Mouse (Mus musculus) heart, postnatal 4 days (tissue): ENCODE measurements around the gene Ly6g6c. TPM values are rescaled to one million over a fixed set of nuclear protein-coding genes. Genes with fewer than 3 reads are reported as not detected.
A peak's percentile ranks its signal among the peaks of the same experiment; 100 is the strongest.

Experiments used
- DNase-seq: peaks from one replicate; pipeline ENCODE4 v3.0.0; 2021
- total RNA-seq, 2 experiments: library from RNA; stranded (reverse); gene quantifications; 2 replicates each; pipeline ENCODE4 v1.2.3; 2021

Gene Ly6g6c
- not detected for total RNA-seq

DNA sequence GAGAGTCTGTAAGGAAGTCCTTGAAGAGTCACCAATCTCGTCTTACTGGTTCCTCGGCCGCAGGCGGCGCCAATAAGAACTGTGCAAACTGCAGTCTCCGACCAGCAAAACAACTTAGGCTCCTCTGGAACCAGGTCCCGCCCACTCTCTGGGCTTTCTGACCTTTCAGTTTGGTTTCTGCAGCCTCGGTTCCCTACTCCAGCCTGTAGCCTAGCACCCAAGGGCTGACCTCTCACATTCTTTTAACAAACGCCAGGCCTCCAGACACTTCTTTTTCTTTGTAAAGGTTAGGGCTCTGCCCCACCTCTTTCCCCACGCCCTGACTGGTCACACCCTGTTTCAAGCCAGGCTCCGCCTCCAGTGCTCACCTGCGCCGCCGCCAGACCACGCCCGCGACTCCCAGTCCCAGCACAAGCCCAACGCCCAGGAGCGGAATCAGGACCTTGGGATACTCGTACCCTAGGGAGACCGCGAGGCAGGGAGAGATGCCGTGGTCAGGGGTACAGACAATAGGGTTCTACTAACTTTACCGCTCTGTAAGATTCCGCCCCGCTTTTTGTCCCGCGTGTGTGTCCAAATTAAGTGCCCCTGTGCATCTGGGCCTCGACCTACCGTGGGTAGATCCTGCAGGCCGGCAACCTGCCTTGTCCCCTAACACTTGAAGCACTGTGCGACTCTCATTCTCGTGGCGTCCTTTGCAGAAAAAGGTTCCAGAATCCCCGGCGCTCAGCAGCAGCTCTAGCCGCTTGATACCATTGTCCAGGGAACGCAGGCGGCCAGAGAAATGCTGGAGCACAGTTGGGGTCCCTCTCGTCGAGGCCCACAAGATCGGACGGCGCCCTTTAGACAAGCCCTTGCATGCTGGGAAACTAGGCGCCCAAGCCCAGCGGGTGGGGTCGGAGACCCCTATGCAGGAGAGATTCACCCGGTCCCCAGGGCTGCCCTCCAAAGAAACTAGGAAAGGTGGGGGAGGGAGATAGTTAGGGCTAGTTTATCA, at the start of gene Ly6g6c:
Ly6g6c (plus strand) TSS at position 438 of the 997 bp plus-strand sequence.
- DNase-seq, result peak; percentile 40

DNA sequence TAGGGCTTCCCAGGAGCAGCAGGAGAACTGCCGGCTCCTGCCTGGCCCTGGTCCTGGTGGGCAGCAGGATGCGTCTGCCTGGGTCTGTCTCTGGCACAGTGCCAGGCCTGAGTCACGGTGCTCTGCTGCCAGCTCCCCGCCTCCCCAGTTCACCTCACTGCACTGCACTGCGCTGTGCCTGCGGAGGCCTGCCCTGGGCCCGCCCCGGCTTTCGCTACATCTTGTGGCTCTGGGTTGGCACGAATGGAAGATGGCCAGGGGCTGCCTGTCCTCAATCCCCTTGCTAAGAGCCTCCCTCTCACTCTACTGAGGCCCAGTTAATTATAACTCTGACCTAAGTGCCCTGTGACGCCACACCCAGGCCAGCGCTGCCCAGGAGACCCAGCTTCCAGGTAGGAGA, 48.8 kb upstream of the Ly6g6c start, which contains the start of gene Vwa7:
Vwa7 (plus strand) TSS at position 204 of the 400 bp plus-strand sequence.
- peak; percentile 72 for DNase-seq

DNA sequence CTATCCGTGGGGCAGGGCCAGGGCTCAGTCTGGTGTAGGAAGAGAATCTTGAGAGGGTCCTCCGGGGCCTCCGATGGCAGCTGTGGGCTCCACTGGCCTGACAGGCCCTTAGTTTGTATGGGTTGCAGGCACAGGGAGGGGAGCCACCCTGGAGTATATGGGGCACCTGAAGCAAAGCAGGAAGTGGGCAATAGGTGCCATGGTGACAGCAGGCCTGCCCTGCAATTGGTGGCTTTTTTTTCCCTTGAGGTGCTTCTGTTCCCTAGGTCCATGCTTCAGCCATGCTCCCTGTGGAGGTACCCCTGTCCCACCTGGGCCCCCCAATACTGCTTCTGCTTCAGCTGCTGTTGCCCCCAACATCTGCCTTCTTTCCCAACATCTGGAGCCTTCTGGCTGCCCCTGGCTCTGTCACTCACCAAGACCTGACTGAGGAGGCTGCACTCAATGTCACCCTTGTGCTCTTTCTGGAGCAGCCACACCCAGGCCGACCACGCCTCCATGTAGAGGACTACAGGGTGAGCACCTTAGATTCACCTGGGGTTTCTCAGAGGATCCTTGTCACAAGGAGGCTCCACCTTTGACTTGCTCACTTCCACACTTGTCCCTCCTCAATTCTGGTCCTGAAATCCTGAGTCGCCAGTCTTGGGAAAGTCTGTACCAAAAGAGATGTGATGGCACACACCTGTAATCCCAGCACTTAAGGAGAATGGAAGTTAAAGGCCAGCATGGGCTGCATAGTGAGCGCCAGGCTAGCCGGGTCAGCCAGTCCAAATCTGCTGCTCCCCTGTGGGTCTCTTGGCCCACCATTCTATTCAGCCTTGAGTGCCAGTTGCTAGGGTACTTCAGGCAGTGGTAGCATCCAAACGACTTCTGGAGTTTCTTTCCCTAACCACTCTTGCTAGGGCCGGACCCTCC, 48.1 kb upstream of the Ly6g6c start:
- DNase-seq, result no peak

DNA sequence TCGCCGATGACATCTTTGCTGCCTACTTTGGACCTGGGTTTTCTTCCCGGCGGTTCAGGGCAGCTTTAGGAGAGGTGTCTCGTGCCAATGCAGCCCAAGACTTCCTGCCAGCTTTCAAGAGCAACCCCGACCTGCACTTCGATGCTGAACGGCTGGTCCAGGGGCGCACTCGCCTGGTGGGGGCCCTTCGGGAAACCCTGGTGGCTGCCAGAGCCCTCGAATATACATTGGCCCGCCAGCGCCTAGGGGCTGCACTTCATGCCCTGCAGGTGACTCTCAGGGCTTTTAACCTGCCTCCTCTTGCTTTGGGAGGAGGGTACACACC, 47.5 kb upstream of the Ly6g6c start:
- no peak for DNase-seq

DNA sequence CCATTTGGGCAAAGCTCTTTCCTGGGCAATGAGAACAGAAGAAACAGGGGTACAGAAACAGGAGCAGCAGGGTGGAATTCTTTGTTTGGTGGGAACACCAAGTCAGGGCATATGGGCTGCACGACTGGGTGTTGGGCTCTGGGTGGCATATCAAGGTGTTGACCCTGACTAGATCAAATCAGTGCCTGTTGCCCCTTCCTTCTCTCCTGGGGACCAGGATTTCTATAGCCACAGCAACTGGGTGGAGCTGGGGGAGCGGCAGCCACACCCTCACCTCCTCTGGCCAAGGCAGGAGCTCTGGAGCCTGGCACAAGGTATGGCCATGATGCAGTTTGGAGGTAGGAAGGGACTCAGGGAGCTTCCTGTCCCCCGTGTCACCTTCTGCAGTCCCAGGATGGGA, 47.0 kb upstream of the Ly6g6c start:
- no peak for DNase-seq

DNA sequence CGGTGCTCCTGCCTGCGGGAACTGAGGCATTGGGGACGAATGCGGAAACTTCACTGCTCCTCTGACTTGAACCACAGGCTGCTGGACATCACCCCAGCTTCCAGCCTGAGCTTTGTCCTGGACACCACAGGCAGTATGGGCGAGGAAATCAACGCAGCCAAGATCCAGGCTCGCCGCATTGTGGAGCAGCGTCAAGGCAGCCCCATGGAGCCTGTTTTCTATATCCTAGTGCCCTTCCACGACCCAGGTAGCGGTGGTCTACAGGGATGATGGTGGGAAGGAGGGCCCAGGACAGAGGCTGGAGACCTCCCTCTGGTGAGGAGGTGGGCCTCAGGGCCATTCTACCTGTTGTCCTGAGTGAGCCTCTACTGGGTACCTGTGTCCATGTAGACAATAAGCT, 45.3 kb upstream of the Ly6g6c start:
- no peak for DNase-seq

DNA sequence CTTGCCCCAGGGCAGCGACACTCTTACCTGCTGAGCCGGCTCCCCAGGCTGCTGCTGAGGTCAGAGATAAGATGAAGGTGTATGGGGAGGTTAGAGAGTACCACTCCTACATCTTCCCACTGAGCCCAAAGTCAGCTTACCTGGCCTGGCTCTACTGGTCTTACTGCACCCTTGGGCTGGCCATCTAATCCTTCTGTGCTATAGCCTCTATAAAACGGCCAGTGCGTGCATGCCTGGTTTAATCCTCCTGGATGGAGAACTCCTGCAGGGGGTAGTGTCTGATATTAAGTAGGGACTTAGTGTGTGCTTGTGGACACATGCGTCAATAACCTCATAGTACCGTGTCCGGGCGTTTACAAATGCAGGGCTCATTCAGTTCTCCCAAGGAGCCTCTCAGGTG, 44.6 kb upstream of the Ly6g6c start:
- DNase-seq, result no peak

DNA sequence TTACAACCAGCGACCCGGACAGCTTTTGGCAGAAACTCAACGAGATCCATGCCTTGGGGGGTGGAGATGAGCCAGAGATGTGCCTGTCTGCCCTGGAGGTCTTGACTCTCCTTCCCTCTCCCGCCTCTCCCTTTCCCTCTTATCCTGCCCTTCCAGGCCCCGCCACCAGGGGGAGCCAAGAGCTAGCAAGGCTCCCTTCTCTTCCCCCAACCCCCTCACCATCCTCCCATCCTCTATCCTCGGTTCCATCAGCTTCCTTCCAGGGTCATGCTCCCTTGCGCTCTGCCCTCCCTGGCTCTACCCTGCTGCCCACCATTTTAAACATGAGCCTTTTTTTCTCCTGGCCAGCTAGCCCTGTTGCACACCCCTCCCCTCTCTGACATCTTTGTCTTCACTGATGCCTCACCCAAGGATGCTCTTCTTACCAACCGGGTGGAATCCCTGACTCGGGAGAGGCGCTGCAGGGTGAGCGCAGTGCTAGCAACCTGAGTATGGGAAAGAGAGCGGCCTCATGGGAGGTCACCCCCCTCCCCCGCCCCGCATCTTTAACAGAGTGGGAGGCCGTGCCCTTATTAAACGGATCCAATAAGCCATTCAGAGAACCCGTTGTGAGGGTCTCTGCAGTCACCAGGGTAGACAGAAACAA, 43.9 kb upstream of the Ly6g6c start:
- peak; percentile 96 for DNase-seq

DNA sequence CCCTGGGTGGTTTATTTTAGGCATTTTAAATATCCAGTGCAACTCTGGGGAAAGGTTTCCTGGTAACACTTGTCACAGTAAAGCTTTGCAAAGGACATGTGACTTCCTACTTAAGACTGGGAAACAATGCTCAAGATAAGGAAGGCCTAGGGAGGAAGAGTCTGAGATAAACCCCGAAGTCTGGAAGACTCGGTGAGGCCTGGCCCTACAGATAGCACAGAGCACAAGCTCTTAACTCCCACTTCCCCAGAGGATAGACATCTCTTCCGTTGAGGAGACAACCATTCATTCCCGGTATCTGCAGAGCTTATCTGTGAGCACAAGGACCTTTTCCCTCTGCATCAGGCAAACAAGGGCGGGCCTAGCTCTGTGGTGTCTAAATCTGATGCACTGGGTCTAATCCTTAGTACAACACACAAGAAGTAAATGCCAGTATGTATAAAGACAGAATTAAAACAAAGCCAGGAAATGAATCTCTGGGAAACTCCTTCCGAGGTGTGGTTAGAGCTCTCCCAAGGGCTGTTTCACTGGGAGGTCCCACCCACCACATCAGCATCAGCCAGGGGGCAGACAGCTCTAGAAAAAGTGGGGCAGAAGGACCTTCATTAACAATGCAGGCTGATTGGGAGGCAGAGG, 43.2 kb upstream of the Ly6g6c start:
- peak; percentile 45 for DNase-seq

DNA sequence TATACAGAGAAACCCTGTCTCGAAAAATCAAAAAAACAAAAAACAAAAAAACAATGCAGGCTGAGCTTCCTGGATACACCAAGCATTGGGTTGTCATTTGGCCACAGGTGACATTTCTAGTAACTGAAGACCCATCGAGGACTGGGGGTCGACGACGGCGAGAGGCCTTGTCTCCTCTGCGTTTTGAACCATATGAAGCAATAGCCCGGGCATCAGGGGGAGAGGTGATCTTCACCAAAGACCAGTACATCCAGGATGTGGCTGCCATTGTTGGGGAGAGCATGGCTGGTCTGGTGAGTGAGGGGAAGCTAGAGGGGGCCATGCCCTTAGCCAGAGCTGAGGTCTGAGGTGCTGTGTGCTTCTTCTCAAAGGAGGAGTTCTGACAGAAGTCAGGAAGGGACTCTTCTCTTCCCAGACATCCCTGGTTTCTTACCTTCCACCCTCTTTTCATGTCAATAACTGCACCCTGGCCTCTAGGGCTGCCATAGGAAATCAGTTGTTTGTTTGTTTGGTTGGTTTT, 42.6 kb upstream of the Ly6g6c start:
- no peak for DNase-seq

DNA sequence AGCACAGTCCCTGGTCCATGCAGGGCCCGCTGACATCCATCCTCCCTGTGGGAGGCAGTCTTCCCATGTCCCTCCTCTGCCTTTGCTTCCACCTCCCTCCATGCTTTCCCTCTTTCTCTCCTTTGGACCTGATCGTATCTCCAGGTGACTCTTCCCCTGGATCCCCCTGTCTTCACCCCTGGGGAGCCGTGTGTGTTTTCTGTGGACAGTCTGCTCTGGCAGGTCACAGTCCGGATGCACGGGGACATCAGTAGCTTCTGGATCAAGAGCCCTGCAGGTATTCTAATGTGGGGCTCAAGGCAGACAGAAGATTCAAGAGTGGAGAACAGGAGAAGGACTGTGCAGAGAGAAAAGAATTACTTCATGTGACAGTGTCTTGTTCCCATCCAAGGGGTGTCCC, 42.0 kb upstream of the Ly6g6c start:
- no peak for DNase-seq

DNA sequence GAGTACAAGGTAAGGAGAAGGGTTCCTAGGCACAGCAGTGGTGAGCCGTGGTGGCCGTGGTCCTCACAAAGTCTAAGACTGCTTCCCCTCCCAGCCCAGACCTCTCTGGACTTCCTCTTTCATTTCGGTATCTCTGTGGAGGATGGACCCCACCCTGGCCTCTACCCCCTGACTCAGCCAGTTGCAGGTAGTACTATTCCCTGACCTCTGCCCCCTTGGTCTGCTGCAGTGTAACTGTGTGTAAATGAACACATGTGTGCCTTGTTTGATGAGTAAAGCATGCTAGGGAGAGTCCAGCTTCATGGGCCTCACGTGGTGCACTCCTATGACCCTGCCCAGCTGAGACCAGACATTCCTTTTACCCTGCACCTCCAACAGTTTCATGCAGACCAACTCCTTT, 41.4 kb upstream of the Ly6g6c start:
- no peak for DNase-seq

DNA sequence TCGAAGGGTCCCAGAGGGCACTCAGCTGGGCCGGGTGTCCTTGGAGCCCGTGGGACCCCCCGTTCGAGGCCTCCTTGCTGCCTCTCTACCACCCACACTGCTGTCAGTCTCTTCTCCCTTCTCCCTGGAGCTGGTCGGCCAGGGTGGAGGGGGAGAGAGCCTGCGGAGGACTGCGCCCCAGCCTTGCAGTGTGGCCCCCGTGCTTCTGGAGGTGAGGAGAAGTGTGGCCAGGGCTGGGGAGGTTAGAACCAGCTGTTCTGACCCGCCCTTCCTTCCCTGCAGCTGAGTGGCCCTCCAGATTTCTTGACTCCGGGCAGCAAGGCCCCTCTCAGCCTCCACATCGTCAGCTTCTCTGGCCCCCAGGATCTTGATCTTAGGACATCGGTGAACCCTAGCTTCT, 40.9 kb upstream of the Ly6g6c start:
- DNase-seq, result no peak

DNA sequence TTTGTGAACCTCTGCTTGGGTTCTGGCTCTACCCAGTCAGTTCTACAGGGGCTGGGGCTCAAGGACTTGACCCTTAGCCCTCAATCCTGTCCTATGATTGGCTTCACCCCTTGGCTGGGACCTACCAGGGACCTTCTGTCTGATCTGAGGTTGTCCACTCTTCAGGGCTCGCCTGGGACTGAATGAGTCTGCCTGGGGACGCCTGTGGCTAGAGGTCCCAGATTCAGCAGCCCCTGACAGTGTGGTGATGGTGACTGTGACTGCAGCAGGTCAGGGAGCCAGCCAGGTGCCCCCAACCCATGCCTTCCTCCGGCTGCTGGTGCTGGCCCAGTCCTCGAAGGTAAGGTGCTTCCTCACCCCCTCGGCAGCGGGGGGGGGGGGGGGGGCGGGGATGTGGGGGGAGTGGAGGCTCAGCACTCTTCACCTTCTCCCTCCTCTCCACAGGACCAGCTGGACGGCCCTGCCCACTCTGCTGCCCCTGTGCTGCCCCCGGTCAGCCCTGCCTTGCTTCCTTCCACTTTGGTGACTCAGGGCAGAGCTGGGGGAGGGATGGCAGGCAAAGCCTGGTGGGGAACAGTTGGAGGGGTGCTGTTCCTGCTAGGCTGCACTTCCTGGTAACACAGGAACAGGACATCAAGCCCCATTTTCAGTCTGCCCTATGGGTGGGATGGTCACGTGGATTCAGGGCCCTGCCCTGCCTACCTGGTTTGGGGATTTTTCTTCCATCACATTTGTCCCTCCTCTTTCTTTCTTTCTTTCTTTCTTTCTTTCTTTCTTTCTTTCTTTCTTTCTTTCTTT, 40.3 kb upstream of the Ly6g6c start:
- no peak for DNase-seq

DNA sequence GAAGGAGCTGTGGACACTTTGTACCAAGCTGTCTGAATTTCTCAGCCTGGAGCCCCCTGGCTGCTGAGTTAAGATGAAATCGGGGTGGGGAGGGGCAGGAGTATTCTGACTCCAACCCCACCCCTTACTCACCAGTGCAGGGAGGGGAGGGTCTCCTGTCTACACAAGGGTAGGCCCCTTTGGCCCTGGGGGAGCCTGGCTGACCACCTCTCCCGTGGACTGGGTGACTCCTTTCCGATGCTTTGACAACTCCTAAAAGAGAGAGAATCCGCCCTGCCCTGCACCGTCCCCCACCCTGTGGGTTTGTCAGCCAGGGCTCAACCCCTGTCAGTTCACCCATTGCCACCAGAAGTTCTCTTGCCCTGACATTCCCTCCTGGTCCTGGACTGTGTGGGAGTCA, 39.0 kb upstream of the Ly6g6c start:
- DNase-seq, result no peak

DNA sequence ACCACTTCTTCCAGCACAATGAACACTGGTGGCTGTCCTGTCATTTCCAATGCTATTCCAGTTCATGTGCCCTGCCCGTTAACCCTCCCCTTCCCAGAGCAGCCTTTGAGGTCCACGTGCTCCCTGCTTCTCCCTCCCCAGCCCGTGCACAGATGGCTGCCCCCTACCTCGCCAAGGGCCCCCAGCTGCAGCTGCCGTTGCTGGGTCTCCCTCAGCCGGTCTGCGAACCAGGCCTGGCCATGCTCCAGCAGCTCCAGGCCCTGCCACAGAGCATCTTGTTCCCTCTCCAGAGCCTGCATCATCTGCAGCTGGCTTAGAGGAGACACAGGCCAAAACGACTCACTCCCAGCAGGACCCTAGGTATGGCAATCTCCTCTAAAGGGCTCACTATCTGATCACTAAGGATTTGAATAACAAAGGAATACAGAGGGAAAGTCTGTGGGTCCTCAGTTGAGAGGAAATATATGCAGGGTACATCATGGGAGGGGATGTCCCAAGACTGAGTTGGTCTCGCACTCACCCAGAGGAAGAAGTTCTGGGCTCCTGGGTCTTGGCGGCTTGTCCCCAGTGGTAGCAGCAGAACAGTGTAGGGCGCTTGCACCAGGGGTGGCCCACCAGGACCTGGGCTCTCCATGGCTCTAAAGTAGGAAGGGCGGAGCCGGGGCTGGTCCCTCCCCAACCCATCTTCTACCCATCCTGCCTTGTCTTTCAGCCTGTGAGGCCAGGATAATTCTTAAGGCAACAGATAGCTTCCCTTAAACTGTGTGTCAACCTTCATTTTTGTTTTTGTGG, 37.7 kb upstream of the Ly6g6c start, which contains the start of gene Sapcd1:
Sapcd1 (minus strand) TSS at position 740 of the 792 bp plus-strand sequence.
- DNase-seq, result peak; percentile 59

DNA sequence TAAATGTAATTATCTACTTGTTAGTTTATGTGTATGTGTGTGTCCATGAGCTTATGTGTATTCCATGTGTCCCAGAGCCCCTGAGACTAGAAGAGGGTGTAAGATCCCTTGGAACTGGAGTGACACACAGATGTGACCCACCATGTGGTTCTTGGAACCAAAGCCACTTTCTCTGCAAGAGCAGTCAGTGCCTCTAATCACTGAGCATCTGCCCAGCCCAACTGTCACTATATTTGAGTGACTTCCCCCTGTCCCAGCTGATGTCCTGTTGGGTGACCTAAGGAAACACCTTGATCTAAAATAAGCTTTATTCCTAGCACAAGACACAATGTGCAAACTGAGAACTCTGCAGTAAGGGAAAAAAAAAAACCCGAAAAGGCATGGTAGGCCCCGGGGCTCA, 36.9 kb upstream of the Ly6g6c start:
- DNase-seq, result no peak

DNA sequence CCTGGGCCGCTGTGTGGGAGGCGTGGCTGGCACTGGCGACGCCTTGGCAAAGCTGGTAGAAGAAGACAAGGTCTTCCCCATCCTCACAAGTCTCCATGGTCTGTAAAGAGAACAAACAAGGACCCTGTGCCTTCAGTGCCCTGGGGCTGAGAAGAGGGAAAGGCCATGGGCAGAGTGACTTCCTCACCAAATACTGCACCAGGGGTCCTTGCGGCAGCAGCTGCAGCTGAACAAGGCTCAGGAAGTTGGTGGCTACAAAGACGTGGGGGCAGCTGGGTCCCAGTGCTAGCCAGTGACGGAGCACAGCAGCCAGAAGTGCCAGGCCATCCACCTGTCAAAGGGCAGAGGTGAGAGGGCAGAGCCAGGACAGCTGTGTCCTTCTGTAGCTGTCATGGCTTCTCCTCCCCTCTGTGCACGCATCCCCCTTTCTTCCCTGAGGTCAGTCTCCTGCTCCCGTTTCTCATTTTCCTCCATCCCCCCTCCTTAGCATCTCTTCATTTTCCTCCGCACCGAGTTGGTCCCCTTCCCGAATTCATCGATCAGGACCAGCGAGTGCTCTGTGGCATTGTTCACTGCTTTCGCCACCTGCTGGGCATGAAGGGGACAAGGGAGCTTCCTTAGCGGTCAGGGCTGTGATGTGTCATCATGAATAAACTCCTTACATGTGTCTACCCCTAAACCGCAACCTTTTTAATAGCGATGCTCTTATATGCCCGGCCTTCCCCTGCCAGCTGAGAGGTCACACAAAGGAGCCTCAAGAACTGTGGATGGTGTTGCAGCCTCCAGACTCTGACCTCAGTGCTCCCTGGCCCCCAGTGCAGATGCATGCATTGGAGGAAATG, 35.3 kb upstream of the Ly6g6c start:
- DNase-seq, result no peak

DNA sequence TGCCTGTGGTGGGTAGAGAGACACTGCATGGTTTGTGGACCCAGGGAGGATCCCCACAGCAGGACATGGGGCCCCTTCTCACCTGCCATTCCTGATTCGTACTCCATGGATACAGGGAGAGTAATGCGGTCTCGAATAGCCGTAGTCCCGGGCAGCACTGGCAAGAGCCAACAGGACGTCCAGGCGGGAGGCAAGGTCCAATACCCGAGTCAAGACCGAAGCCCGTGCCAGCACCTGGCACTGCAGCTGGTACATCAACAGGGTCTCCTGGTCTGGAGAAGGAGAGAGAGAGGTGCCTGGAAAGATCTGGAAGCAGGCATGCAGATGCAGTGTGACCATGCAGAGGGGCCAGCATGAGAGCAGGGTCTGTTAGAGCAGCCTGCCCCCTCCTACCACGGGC, 33.9 kb upstream of the Ly6g6c start:
- no peak for DNase-seq
